Mouse (Mus musculus) gonadal fat pad, adult 2 months (tissue): ENCODE results near the gene Uchl5. TPM values are rescaled to one million over a fixed set of nuclear protein-coding genes. Genes with fewer than 3 reads are reported as not detected.

Experiments
- DNase-seq: peaks from one replicate; pipeline ENCODE4 v3.0.0-alpha.2; 2012; ENCODE audit warnings: low read depth
- polyA plus RNA-seq: library from polyadenylated mRNA; depleted of rRNA; stranded (reverse); fragments of >200 nt; gene quantifications from 2 replicates; pipeline ENCODE4 v1.2.3, GENCODE M21; 2012; rRNA removed

Gene Uchl5
- 2.4 and 4.5 TPM in 2 replicates for polyA plus RNA-seq

GRCm38 (mm10) chr1:143776446-143777411 is at the start of gene Uchl5, which contains the start of gene Trove2:
Uchl5 (plus strand) TSS chr1:143777272.
Trove2 (minus strand) TSS chr1:143777068.
- no peak for DNase-seq

DNA sequence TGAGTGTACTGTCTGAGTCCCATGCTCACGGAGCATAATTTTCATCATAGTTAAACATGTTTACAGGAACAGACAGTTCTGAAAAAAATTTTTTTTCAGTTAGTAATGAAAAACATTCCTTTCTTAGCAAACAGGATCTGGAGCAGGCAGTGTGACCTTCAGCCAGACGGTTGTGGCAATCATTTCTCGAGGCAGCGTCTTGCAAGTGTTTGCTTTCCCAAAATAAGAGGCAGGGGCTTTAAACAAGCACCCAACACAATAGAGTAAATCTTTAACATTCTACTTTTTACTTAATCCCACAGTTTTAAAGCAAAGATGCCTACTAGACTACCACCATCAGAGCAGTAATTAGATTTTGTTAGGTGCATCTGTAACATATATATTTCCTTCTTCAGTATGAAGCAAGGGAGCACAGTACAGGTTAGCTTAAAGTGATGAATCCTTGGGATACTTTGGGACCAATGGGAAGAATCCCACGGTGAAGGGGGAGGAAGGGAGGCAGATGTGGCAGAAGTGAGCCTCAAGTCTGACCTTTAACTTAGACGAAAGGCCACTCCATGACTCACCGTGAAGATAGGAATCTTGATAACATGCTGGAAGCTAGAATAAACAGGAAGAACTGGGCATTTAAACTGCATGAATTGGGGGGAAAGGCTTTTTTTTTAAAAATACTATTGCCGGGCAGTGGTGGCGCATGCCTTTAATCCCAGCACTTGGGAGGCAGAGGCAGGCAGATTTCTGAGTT is 49.2 kb upstream of the Uchl5 start:
- no peak for DNase-seq

DNA sequence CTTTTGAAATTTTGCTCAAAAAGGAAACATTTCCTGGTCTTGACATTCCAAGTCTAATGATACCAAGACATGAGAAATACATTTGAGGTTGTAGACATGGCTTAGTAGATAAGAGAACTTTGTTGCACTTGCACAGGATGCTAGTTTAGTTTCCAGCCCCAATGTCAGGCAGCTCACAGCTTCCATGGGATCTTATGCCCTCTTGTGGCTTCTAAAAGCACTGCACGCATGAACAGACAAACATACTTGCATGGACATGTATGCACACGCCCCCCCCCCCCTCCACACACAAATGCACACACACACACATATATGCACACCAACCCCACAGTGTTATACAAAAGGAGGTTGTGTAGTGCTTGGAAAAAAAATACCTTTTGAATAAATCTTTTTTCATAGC is 46.2 kb upstream of the Uchl5 start:
- DNase-seq, result no peak

- DNase-seq, result no peak
Observed at GRCm38 (mm10) chr1:143731691-143732090, 45.4 kb upstream of the Uchl5 start.

GRCm38 (mm10) chr1:143733914-143734410 is 43.1 kb upstream of the Uchl5 start:
- no peak for DNase-seq

DNA sequence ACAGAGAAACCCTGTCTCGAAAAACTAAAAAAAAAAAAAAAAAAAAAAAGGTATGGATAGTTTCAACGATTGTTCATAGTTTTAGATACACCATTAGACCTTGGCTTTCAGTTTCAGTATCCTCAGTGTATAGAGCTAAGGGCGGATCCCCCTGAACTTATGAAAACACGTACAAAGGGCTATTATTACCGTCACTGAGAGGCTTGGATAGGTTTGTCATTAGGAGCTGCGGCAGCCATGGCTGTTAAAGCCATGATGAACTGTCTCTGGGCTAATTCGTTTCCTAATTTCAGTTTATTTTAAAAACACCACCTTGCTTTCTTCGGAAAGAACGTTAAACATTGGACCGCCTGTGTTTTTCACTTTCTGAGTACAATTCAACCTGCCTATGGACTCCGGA is 38.3 kb upstream of the Uchl5 start:
- DNase-seq, result no peak

DNA sequence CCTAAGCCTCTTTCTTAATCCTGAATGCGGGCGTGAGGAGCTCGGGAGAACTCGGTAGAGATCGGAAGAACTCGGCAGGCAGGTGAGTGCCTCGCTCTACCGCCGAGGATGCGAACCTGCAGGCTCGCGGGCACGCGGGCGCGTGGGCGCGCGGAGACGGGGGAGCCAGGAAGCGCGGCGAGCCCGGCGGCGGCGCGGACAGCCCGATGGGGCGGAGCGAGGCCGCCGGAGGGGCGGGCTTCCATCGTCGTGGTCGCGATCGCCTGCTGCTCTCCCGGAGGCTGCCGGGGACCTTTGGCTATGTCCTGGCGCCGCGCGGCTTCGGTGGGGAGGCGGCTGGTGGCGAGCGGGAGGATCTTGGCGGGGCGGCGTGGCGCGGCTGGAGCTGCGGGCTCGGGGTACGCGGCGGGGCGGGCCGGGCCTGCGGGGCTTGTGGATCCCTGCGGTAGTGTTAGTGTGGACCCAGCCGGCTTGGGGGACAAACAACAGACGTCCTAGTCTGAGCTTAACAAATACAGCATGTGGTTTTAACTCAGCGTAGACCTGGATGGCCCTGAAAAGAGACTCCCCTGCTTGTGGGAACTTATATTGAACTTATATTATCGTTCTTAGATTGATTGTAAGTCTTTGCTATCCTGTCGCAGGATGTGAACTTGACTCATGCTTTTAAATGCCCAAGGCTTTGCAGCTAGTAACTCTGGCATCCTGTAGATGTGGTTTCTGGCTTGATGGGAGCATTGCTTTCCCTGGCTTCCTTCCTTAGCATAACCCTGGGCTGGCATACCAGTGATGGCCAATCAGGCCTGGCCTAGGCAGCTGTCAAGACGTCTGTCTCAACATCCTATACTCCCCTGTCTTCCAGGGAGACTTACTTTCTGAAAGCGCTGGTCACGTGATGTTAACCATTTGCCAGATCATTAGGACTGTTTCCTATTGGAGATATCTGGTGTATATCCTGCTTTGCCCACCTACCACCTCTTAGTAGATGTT is 37.4 kb upstream of the Uchl5 start:
- peak; percentile 71 for DNase-seq

GRCm38 (mm10) chr1:143740581-143740980 is 36.5 kb upstream of the Uchl5 start:
- DNase-seq, result no peak

GRCm38 (mm10) chr1:143741331-143741730 is 35.7 kb upstream of the Uchl5 start:
- no peak for DNase-seq

DNA sequence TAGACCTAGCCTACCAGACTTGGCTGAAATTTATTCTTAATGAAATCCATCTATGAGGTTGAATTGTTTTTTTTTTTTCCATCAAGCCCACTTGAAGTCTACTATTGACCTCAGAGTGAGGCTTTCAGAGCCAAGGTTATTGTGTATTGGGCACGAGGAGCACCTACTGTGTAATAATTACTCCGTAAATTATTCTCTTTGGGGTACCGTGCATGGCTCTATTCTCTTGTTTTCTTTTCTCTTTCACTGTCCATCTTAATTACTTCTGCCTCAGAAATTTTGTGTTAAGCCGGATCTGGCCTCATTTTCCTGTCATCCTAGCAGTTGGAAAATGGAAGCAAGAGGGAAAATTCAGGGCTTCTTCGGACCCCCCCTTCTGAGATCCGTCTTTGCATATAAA is 34.9 kb upstream of the Uchl5 start:
- no peak for DNase-seq

DNA sequence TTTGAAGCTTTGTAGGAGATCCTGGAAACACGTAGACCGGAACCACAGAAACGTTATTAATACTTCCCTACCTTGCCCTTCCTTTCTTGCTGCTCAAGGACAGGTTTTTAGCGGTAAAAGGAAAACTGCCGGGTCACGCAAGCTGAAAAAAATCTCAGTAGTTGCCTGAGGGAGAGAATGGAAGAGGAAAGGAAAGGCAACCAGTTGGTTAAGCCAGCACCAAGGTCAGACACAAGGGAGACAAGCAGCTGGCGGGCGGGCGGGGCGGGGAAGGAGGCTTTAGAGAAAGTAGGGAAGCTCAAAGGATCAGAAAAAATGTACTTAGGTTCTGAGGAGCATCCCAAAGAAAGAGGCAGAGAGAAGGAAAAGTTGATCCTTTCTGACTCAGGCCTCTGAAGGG is 31.2 kb upstream of the Uchl5 start:
- no peak for DNase-seq

- no peak for DNase-seq
Observed at GRCm38 (mm10) chr1:143762159-143762558, 14.9 kb upstream of the Uchl5 start.

- no peak for DNase-seq
Observed at GRCm38 (mm10) chr1:143764443-143764842, 12.6 kb upstream of the Uchl5 start.

DNA sequence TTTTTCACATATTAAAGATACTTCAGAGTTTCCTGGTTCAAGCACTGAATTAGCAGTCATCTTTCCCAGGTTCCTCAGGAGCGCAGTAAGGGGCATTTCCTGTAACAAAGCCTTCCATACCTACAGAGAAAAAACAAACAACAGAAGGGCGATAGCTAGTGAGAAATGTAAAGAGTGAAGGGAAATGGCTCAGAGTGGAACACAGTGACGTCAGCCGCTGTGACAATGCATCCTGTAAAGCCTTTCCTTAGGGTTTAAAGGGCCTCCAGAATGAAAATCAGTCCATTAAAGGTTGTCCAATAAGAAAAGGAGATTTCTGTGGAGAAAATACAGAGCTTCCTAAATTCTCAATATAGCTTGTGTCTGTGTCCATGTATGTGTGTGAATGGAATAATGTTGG is 11.3 kb upstream of the Uchl5 start:
- DNase-seq, result no peak

DNA sequence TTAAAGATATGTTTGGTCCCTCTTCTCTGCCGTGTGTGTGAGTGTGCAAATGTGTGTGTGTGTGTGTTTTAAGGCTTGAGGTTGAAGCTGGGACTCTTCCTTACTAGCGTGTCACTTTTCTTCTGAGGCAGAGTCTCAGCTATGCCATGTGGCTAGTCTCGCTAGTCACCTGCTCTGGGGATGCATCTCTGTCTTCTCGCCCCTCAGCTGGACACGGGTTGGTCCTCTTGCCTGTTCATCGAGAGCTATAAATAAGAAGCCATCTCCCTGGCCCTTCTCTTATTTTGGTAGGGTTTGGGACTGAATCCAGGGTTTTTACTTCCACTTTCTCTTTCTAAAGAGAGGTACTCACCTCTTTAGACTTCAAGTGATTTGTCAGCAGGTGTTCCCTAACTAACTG is 10.8 kb upstream of the Uchl5 start:
- DNase-seq, result no peak

DNA sequence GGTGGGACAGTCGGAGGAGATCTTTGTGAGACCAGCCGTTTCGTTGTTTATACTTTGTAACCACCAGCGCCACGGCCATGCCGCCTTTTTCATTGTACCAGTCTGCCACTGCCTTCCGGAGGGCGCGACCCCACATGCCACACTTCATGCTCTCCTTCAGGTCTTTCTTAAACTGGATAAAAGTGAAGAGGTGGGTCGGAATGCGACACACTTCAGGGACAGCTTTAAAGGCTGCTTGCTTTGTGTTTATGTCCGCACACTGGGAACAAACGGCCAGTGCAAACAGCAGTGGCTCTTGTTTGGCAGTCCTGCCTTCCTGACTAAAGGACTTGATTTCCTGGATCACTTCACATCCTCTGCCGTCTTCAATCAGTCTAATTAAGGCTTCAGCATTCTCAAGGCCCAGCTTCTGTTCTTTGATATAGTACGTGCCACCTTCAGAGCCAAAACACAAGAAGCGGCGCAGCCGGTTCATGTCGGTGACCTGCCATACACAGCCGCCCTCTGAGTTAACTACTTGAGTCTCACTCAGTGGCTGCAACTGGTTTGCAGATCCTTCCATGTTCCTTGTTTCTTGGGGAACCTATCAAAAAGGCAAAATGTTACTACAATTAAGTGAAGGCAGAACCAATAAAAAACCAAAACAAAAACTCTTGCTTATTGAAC is 6.5 kb upstream of the Uchl5 start:
- no peak for DNase-seq

GRCm38 (mm10) chr1:143773082-143773481 is 4.0 kb upstream of the Uchl5 start:
- DNase-seq, result no peak

GRCm38 (mm10) chr1:143773909-143774308 is 3.2 kb upstream of the Uchl5 start:
- DNase-seq, result no peak

DNA sequence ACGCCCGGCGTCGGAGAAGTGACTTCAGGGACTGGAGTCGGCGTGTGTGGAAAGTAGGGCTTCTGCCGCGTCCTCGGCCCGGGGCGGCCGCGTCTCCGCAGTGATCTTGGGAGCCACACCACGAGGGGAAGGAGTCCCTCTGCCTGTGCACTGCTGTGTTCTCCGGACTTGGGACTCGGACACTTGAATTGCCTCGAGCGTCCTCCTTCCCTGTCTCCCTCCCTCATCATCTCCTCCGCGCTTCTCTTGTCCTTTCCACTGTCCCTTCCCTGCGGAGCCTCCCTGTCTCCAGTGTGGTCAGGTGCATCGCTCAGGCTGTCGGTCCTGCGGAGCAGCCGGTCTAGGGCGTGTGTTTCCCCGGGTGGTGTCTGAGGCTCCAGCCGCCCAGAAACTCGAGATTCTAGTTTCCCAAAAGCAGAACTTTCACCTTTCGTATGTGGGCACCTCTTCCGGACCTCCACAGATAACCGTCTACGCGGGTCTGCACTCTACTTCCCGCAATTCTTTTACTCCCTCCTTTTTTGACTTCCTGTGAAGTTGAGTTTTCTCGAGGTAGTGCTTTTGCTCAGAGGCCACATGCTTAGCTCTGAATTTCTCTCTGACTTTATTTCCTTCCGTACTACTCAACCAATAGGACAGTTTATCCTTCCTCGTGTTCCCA is 616 bp downstream of the Uchl5 start:
- DNase-seq, result no peak

GRCm38 (mm10) chr1:143788584-143789227 is 11.6 kb downstream of the Uchl5 start:
- no peak for DNase-seq
